Mouse (Mus musculus): ENCODE measurements around the gene Park7. TPM values are rescaled to one million over a fixed set of nuclear protein-coding genes. Genes with fewer than 3 reads are reported as not detected.
"Not testable (repeated sequence)": the region's sequence is repeated elsewhere in the genome, so short reads cannot be mapped to it uniquely, and the experiment has no call there.

Gene Park7
- polyA plus RNA-seq, 1 experiment: 34.4 TPM

DNA sequence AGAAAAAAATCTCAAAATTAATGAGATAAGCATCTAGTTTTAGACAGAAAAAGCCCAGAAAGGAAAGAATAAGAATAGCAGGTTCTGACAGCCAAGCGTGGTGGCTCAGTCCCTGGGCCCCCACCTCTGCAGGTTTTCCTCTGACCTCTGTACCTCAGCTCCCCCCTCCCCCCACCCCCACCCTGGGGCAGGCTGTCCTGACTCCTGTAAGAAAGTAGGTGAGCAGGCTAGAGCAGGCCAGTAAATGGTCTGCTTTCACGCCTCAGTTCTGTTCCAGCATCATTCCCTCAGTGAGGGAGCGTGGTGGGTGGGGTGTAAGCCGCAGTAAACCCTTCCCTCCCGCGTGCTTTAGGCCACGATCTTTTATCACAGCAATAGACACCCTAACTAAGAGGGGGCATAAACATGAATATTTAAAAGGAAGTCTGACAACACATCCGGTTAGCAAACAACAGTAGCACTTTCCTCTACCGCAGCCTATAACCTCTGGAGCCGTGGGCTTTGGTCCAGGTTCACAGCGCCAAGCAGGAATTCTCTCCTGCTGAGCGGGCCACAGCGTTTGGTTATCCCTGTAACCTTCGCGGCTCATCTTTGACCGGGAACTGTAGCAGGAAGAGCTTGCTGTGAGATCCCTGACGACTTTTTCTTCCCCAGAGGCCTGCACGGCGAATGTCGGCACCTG, 24.8 kb downstream of the Park7 start:
- no peaks in the 10 kb centered on the region for H3K4me1 ChIP-seq (ENCODE audit: control insufficient read depth)
- no peak for TF ChIP-seq GATA1 (IDR thresholded peaks at IDR 0.05; ENCODE audit: low read length)
- TF ChIP-seq TAL1 (IDR thresholded peaks at IDR 0.05; ENCODE audit: low read length): no peak

DNA sequence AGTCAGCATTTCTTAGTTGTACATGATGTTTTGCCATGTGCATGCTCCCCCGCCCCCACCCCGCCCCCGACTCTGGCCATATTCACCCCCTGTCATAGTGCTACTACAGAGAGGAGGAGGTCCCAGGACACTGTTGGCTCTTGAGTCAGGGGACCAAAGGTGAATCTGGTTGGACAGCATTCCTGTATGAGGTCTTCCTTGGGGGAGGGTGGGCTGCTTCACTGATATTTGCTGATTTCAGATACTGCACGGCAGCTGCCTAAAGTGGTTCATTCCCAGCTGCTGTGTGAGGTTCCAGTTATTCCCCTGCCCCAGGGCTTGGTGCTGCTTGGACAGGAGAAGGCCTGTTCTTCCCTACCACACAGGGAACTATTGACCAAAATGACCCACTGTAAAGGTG, 25.7 kb downstream of the Park7 start:
- TF ChIP-seq TAL1 (IDR thresholded peaks at IDR 0.05; ENCODE audit: low read length) (no peak), GATA1 (IDR thresholded peaks at IDR 0.05; ENCODE audit: low read length) (no peak)
- Histone ChIP-seq H3K4me3 (replicated peaks) (no peak overlapping the region), H3K27me3 (ENCODE audit: control insufficient read depth) (no peaks in the 10 kb centered on the region), H3K36me3 (ENCODE audit: control insufficient read depth) (no peaks in the 10 kb centered on the region), H3K9me3 (ENCODE audit: control insufficient read depth, low read length) (no peaks in the 10 kb centered on the region), H3K4me1 (ENCODE audit: control insufficient read depth) (no peaks in the 10 kb centered on the region)

More for the DNA sequence above, 24.8 kb downstream of the Park7 start:
- Histone ChIP-seq H3K4me3 (replicated peaks) (no peak overlapping the region), H3K36me3 (ENCODE audit: control insufficient read depth) (no peaks in the 10 kb centered on the region), H3K9me3 (ENCODE audit: control insufficient read depth, low read length) (no peaks in the 10 kb centered on the region), H3K27me3 (ENCODE audit: control insufficient read depth) (no peaks in the 10 kb centered on the region)

- TF ChIP-seq GATA1 (IDR thresholded peaks at IDR 0.05; ENCODE audit: low read length) (no peak), TAL1 (IDR thresholded peaks at IDR 0.05; ENCODE audit: low read length) (no peak)
These were observed 26.3 kb downstream of the Park7 start for GRCm38 (mm10) chr4:150887903-150888302.

GRCm38 (mm10) chr4:150882632-150883031, 31.6 kb downstream of the Park7 start:
- no peaks in the 10 kb centered on the region for H3K27me3 ChIP-seq (ENCODE audit: control insufficient read depth)
- no peaks in the 10 kb centered on the region for H3K36me3 ChIP-seq (ENCODE audit: control insufficient read depth)

More at GRCm38 (mm10) chr4:150887903-150888302, 26.3 kb downstream of the Park7 start:
- no peak overlapping the region for H3K4me3 ChIP-seq (replicated peaks)
- no peaks in the 10 kb centered on the region for H3K36me3 ChIP-seq (ENCODE audit: control insufficient read depth)
- no peaks in the 10 kb centered on the region for H3K4me1 ChIP-seq (ENCODE audit: control insufficient read depth)
- no peaks in the 10 kb centered on the region for H3K9me3 ChIP-seq (ENCODE audit: control insufficient read depth, low read length)
- H3K27me3 ChIP-seq (ENCODE audit: control insufficient read depth): no peaks in the 10 kb centered on the region

DNA sequence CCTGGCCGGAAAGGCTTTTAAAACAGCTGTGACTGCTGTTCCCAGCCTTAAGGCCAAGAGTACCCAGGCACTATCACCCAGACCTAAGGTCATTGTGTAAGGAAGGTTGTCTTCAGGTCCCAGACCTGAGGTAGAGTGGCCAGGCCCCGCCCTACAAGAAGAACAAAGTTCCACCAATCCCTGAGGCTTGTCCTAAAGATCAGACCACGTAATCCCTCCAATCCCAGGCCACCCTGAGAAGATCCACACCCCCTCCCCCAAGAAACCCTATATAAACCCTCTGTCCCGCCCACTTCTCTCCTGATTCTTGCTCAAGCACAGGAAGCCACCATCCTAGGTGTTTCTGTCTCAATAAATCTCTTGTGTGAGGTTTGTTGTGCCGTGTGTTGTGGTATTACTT, 33.9 kb downstream of the Park7 start:
- Histone ChIP-seq H3K9me3 (ENCODE audit: control insufficient read depth, low read length) (peaks cover 21% of the 10 kb centered on the region), H3K4me1 (ENCODE audit: control insufficient read depth) (no peaks in the 10 kb centered on the region), H3K27me3 (ENCODE audit: control insufficient read depth) (no peaks in the 10 kb centered on the region), H3K4me3 (replicated peaks) (no peak overlapping the region), H3K36me3 (ENCODE audit: control insufficient read depth) (no peaks in the 10 kb centered on the region)
- TF ChIP-seq GATA1 (IDR thresholded peaks at IDR 0.05; ENCODE audit: low read length): no peak
- TF ChIP-seq TAL1 (IDR thresholded peaks at IDR 0.05; ENCODE audit: low read length): no peak

More at GRCm38 (mm10) chr4:150882632-150883031, 31.6 kb downstream of the Park7 start:
- H3K4me3 ChIP-seq (replicated peaks): no peak overlapping the region
- TF ChIP-seq GATA1 (IDR thresholded peaks at IDR 0.05; ENCODE audit: low read length) (no peak), TAL1 (IDR thresholded peaks at IDR 0.05; ENCODE audit: low read length) (no peak)
- peaks cover 21% of the 10 kb centered on the region for H3K9me3 ChIP-seq (ENCODE audit: control insufficient read depth, low read length)
- no peaks in the 10 kb centered on the region for H3K4me1 ChIP-seq (ENCODE audit: control insufficient read depth)

DNA sequence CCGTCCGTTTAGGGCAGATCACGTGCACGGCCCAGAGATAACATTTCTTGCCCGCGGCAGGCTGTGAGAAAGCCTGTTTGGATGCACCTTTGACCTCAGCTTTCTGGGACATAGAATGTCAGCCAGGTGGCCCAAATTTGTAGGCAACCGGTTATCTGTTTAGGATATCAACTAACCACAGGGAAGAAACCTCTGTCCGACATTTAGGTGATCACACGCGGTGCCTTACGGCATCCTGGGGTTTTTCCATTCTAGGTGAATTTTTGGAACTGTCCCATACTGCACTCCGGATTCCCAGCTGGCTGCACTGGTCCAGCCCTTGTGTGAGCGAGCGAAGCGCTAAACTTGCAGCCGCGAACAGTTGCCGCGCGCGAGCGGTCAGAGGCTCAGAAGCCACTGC, 34.6 kb downstream of the Park7 start:
- Histone ChIP-seq H3K9me3 (ENCODE audit: control insufficient read depth, low read length) (peaks cover 21% of the 10 kb centered on the region), H3K4me3 (replicated peaks) (no peak overlapping the region), H3K4me1 (ENCODE audit: control insufficient read depth) (no peaks in the 10 kb centered on the region), H3K27me3 (ENCODE audit: control insufficient read depth) (no peaks in the 10 kb centered on the region), H3K36me3 (ENCODE audit: control insufficient read depth) (no peaks in the 10 kb centered on the region)
- TF ChIP-seq GATA1 (IDR thresholded peaks at IDR 0.05; ENCODE audit: low read length) (no peak), TAL1 (IDR thresholded peaks at IDR 0.05; ENCODE audit: low read length) (no peak)

DNA sequence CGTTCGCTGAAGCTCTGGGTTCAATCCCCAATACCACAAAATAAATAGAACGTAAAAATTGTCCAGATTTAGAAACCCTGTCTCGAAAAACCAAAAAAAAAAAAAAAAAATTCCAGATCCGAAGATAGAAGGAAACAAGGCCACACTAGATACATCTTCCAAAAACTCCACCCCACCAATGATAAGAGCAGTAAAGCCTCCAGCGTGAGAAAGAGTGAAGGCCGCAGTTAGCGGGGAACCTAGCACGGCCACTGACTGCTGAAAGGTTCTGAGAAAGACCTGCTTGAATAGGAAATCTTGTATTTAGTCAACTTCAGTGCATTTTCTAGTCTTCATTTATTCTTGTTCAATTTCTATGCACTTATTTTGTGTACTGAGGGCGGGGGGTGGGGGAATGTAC, 38.8 kb downstream of the Park7 start:
- no peaks in the 10 kb centered on the region for H3K27me3 ChIP-seq (ENCODE audit: control insufficient read depth)
- H3K9me3 ChIP-seq (ENCODE audit: control insufficient read depth, low read length): peaks cover 21% of the 10 kb centered on the region
- TF ChIP-seq TAL1 (IDR thresholded peaks at IDR 0.05; ENCODE audit: low read length): no peak
- TF ChIP-seq GATA1 (IDR thresholded peaks at IDR 0.05; ENCODE audit: low read length): no peak
- no peaks in the 10 kb centered on the region for H3K36me3 ChIP-seq (ENCODE audit: control insufficient read depth)
- no peaks in the 10 kb centered on the region for H3K4me1 ChIP-seq (ENCODE audit: control insufficient read depth)
- no peak overlapping the region for H3K4me3 ChIP-seq (replicated peaks)

GRCm38 (mm10) chr4:150874416-150874815, 39.8 kb downstream of the Park7 start:
- not testable (repeated sequence) for H3K4me3 ChIP-seq (replicated peaks); H3K4me1 ChIP-seq (ENCODE audit: control insufficient read depth); H3K27me3 ChIP-seq (ENCODE audit: control insufficient read depth); H3K36me3 ChIP-seq (ENCODE audit: control insufficient read depth)
- H3K9me3 ChIP-seq (ENCODE audit: control insufficient read depth, low read length): peaks cover 13% of the 10 kb centered on the region

DNA sequence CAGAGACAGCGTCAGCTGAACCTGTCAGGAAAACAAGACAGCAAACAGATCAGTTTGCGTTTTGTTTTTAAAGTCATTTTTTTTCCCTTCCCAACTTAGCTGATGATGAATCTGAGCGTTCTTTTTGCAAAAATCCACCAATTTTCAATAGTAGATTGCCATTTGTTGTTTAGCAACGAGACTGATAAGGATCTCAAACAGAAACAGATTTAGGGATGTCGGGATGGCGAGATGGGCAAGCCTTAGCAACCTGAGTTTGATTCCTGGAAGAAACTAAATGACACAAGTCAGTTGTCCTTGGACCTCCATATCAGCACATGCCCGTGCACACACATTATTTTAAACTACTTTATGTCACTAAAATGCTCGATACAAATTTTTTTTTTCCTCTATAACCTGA, 41.6 kb downstream of the Park7 start:
- no peak for TF ChIP-seq TAL1 (IDR thresholded peaks at IDR 0.05; ENCODE audit: low read length)
- no peak for TF ChIP-seq GATA1 (IDR thresholded peaks at IDR 0.05; ENCODE audit: low read length)
- H3K36me3 ChIP-seq (ENCODE audit: control insufficient read depth): no peaks in the 10 kb centered on the region; the same call in 1 of the 2 replicates
- H3K27me3 ChIP-seq (ENCODE audit: control insufficient read depth): no peaks in the 10 kb centered on the region

More for the DNA sequence above, 41.6 kb downstream of the Park7 start:
- no peaks in the 10 kb centered on the region for H3K9me3 ChIP-seq (ENCODE audit: control insufficient read depth, low read length)
- H3K4me3 ChIP-seq (replicated peaks): no peak overlapping the region
- H3K4me1 ChIP-seq (ENCODE audit: control insufficient read depth): no peaks in the 10 kb centered on the region
